Mouse (Mus musculus) hindbrain, postnatal 0 days (tissue): ENCODE data around the gene Tmem14a. TPM values are rescaled to one million over a fixed set of nuclear protein-coding genes. Genes with fewer than 3 reads are reported as not detected.

Experiments used
- ATAC-seq: fragments of 200-750 bp; cut with Nextera tagmentation; 2 replicates; pipeline ENCODE4 v1.8.0; 2017; ENCODE audit warnings: mild to moderate bottlenecking, moderate TSS enrichment, moderate library complexity
- DNase-seq: peaks from one replicate; pipeline ENCODE4 v3.0.0-alpha.2; 2015; ENCODE audit warnings: low spot score
- H3K27ac ChIP-seq: fragments of 300-500 bp; sonication (generic); 2 replicates; pipeline ENCODE4 v1.5.1; 2014; ENCODE audit warnings: mild to moderate bottlenecking
- H3K27me3 ChIP-seq: fragments of 300-500 bp; sonication (generic); 2 replicates; pipeline ENCODE4 v1.6.1; 2014; ENCODE audit warnings: low read length, mixed read lengths; ENCODE audit not compliant: insufficient read depth
- H3K36me3 ChIP-seq: fragments of 300-500 bp; sonication (generic); 2 replicates; pipeline ENCODE4 v1.6.1; 2014; ENCODE audit warnings: low read length, mixed read lengths; ENCODE audit not compliant: insufficient read depth
- H3K4me1 ChIP-seq: fragments of 300-500 bp; sonication (generic); 2 replicates; pipeline ENCODE4 v1.6.1; 2014; ENCODE audit warnings: antibody characterized with exemption, low read length, mixed read lengths; ENCODE audit not compliant: insufficient read depth
- H3K4me2 ChIP-seq: fragments of 300-500 bp; sonication (generic); 2 replicates; pipeline ENCODE4 v1.6.1; 2014; ENCODE audit warnings: low read depth, mild to moderate bottlenecking, low read length, moderate library complexity, mixed read lengths
- H3K4me3 ChIP-seq: fragments of 300-500 bp; sonication (generic); 2 replicates; pipeline ENCODE4 v1.5.1; 2014; ENCODE audit warnings: low read length
- H3K9ac ChIP-seq: fragments of 300-500 bp; sonication (generic); replicated peaks from 2 replicates; pipeline ENCODE4 v1.6.1; 2014; ENCODE audit warnings: mild to moderate bottlenecking, low read length, moderate library complexity, mixed read lengths
- H3K9me3 ChIP-seq: fragments of 300-500 bp; sonication (generic); 2 replicates; pipeline ENCODE4 v1.6.1; 2016; ENCODE audit warnings: low read length, mixed read lengths
- CTCF ChIP-seq: IDR thresholded peaks from 2 replicates; pipeline ENCODE4 v1.5.1; 2016; ENCODE audit warnings: antibody characterized with exemption, control low read depth, low read depth
- WGBS: fragments of 180-500 bp; shearing (Covaris S2); extraction: QIAGEN DNeasy Blood & Tissue Kit; methylation state at CpG from one replicate; pipeline ENCODE4 v1.1.7; 2014; 5-methylcytosine and 5-hydroxymethylcytosine counted together
- polyA plus RNA-seq: library from polyadenylated mRNA; unstranded; fragments of >200 nt; fragmentation: Nextera tagmentation; extraction: Ambion mirVana; gene quantifications from 2 replicates; pipeline ENCODE4 v1.2.1, GENCODE M21; 2015
- total RNA-seq: library from RNA; depleted of rRNA; stranded (reverse); fragments of >200 nt; gene quantifications from 2 replicates; pipeline ENCODE4 v1.2.3, GENCODE M21; 2014

The Tmem14a gene
- total and polyA plus RNA-seq, 2 experiments from 2014 or later: 18.7 to 27.8 TPM

GRCm38 (mm10) chr1:21230376-21230775, 12.0 kb downstream of the Tmem14a start:
- 68% methylated on average over 2 of the region's 2 CpGs for whole genome bisulfite sequencing
- H3K27me3 ChIP-seq: no peaks in the 10 kb centered on the region
- H3K9ac ChIP-seq: no peak overlapping the region
- no peak for TF ChIP-seq CTCF
- no peaks in the 10 kb centered on the region for H3K9me3 ChIP-seq
- ATAC-seq (no peak), DNase-seq (no peak)
- H3K4me2 ChIP-seq: no peak overlapping the region
- no peaks in the 10 kb centered on the region for H3K36me3 ChIP-seq
- H3K4me1 ChIP-seq: no peaks in the 10 kb centered on the region
- no peak overlapping the region for H3K4me3 ChIP-seq
- no peak overlapping the region for H3K27ac ChIP-seq

- no peak overlapping the region for H3K4me2 ChIP-seq
- H3K9ac ChIP-seq: no peak overlapping the region
- no peaks in the 10 kb centered on the region for H3K9me3 ChIP-seq
- no peaks in the 10 kb centered on the region for H3K27me3 ChIP-seq
- ATAC-seq (no peak), DNase-seq (no peak)
- no peak overlapping the region for H3K27ac ChIP-seq
- no peaks in the 10 kb centered on the region for H3K36me3 ChIP-seq
- H3K4me1 ChIP-seq: no peaks in the 10 kb centered on the region
- TF ChIP-seq CTCF: no peak
- no peak overlapping the region for H3K4me3 ChIP-seq
- WGBS: 53% methylated on average over 5 of the region's 5 CpGs
Observed at GRCm38 (mm10) chr1:21231744-21232464, 13.5 kb downstream of the Tmem14a start.

DNA sequence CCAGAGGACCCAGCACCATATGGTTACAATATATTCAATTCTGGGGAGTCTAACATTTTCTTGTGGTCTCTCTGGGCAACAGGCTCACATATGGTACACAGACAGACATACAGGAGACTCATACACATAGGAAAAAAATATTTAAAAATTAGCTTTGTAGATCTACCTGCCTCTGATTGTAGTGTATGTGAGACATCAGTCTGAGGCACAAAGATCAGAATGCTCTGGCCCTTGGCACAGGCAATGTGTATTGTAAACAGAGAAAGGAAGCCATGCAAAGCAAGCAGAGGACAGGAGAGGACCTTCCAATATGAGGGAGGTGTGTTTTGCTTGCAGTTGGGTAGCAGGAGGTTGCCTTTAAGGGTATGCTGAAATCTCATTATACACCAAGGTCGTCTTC, 14.1 kb downstream of the Tmem14a start:
- WGBS: 96% methylated on average over 1 of the region's 1 CpGs
- H3K9me3 ChIP-seq: no peaks in the 10 kb centered on the region
- H3K4me2 ChIP-seq: no peak overlapping the region
- no peaks in the 10 kb centered on the region for H3K27me3 ChIP-seq
- no peaks in the 10 kb centered on the region for H3K4me1 ChIP-seq
- no peak for DNase-seq
- H3K4me3 ChIP-seq: no peak overlapping the region
- no peak for ATAC-seq
- no peak for TF ChIP-seq CTCF
- no peak overlapping the region for H3K9ac ChIP-seq
- H3K36me3 ChIP-seq: no peaks in the 10 kb centered on the region
- no peak overlapping the region for H3K27ac ChIP-seq

DNA sequence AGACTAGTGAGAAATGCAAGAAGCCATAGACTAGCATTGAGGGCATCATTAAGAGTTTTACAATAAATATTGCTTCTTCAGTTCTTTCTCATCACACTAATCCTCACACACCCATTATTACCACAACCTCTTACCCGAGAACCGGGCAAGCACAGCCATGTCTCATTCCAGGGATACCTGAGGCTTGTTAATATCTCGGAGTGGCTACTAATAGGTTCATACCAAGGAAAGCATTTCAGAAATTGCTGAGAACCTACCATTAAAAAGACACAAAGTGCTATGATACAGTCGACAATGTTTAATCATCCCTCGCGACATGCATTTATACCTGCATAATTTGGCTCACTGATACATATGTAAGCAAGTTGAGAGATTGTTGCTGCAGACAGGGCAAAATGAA, 17.0 kb downstream of the Tmem14a start:
- no peaks in the 10 kb centered on the region for H3K36me3 ChIP-seq
- no peak overlapping the region for H3K9ac ChIP-seq
- H3K4me1 ChIP-seq: no peaks in the 10 kb centered on the region
- H3K9me3 ChIP-seq: no peaks in the 10 kb centered on the region
- WGBS: 93% methylated on average over 6 of the region's 6 CpGs
- no peak overlapping the region for H3K4me3 ChIP-seq
- ATAC-seq: no peak
- no peaks in the 10 kb centered on the region for H3K27me3 ChIP-seq
- no peak for DNase-seq
- no peak overlapping the region for H3K27ac ChIP-seq
- TF ChIP-seq CTCF: no peak
- no peak overlapping the region for H3K4me2 ChIP-seq

DNA sequence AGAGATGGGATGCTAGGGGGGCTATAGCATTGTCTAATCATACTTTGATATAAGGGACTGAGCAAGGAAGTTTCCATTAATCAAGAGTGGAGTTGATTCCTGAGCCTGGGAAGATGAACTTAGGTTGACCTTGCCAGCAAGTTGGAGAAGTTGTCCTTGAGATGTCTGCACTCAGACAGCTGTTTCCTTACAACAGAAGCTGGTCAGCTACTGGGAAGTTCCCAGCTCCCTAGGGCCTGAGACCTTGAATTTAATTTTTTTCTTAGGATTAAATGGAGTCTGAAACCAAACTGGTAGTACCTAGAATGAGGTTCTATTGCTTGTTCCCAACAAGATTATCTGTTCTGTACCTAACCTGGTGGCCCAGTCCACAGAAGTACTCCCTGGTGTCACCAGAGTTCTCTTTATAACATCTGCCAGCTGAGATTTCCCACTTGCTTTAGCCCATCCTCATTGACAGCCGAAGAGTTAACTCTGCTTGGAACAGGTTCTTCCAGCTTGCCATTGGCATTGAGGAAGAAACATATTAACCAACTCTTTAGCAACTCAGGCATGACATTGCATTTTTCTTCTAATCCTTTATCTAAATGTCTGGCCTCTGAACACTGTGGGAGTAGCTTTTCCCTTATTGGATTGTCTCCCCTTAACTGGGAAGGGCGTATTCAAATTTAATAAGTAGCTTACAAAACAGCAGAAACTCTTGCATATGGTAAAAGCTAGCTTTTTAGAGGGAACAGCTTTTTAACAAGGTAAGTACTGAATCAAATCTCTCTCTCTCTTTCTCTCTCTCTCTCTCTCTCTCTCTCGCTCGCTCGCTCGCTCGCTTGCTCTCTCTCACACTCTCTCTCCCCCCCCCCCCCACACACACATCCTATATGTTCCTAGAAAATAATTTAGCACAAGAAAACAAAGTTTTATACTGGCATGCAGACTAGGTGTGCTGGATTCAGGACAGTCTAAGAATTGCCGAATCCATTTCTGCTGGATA, 21.8 kb downstream of the Tmem14a start, which contains the start of gene Gsta3:
TSS of gene Gsta3 (plus strand) at position 679 of the 988 bp plus-strand sequence.
- no peak for ATAC-seq
- H3K27ac ChIP-seq: no peak within 1 kb of the TSS
- H3K9ac ChIP-seq: no peak within 1 kb of the TSS
- no peaks in the 10 kb centered on the region for H3K27me3 ChIP-seq
- no peaks in the 10 kb centered on the region for H3K4me1 ChIP-seq
- DNase-seq: no peak
- no peaks in the 10 kb centered on the region for H3K36me3 ChIP-seq
- H3K4me3 ChIP-seq: no peak within 1 kb of the TSS
- no peak for TF ChIP-seq CTCF
- WGBS: 90% methylated on average over 8 of the region's 8 CpGs
- no peak within 1 kb of the TSS for H3K4me2 ChIP-seq
- no peaks in the 10 kb centered on the region for H3K9me3 ChIP-seq

DNA sequence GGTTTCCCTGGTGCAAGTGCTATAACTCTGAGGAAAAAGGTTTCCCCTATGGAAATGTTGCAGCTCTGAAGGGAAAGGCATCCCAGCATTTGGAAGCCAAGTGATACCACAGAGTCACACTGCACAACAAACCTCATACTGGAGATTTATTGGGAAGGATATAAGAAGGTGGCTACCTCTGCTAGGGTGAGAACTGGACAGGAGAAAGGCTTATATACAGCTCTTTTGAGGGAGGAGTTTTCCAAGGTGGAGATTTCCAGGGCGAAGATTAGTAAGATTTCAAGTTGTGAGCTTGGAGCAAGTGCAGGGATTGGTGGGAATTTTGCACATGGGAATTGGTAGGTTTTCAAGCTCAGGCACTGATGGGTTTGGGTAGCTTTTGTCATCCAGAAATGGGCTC, 22.7 kb downstream of the Tmem14a start:
- Histone ChIP-seq H3K9me3 (no peaks in the 10 kb centered on the region), H3K27me3 (no peaks in the 10 kb centered on the region), H3K36me3 (no peaks in the 10 kb centered on the region), H3K4me1 (no peaks in the 10 kb centered on the region), H3K4me2 (no peak overlapping the region), H3K9ac (no peak overlapping the region), H3K27ac (no peak overlapping the region), H3K4me3 (no peak overlapping the region)
- WGBS: 94% methylated on average over 1 of the region's 1 CpGs
- TF ChIP-seq CTCF: no peak
- DNase-seq: no peak
- no peak for ATAC-seq
